Mouse (Mus musculus): ENCODE measurements at regions not wholly inside any gene's neighbourhood (a gene's known extent, or its start where the extent isn't known, plus 50 kb on each side); places are given as distances from the start of the nearest gene placed in this dataset.

DNA sequence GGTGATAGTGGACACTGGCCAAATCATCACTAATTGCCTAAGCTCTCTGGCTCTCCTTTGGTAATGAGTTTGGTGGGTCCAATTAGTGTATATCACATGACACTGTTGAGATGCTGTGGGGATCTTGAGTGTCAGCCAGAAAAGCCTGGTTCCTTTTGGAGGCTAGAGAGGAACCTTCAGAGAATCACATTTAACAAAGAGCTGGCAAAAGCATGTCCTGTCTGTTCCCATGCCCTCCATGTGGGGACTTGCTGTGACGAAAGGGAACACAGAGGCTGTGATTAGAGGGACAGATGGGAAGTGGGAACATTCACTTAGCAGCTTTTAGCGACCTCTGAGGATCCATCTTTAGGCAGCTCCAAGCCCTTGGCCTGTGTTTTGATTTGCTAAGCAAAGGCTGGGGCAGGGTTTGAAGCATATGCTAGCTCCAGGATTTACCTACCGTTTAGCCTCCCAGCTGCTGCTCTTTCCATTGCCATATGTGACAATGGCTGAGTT is 407.4 kb upstream of the Lmcd1 start:
- TF ChIP-seq CTCF (IDR thresholded peaks at IDR 0.05; ENCODE audit: borderline replicate concordance, extremely low read depth, insufficient read depth, insufficient read length) (no peak), POLR2A (IDR thresholded peaks at IDR 0.05; ENCODE audit: borderline replicate concordance, extremely low read depth, insufficient read depth, insufficient read length, poor library complexity, severe bottlenecking) (no peak)

Measured in brain, embryonic 14.5 days (tissue).